In genomic region chr11:70020022-70020631, GRCm38 (mm10) we compare ENCODE assay signal across 8 mouse cellular contexts. TPM values are rescaled to one million over a fixed set of nuclear protein-coding genes. Genes with fewer than 3 reads are reported as not detected.
DNase-seq lines count a peak whose midpoint lies in the region; ATAC-seq and TF ChIP-seq lines count a peak whose summit lies in the region.

No protein-coding gene starts in this region.

- no peak overlapping the region for H3K4me3 ChIP-seq in kidney, postnatal 0 days (replicated peaks; ENCODE audit: low read depth, low read length)
- H3K4me3 ChIP-seq in forebrain, embryonic 15.5 days: peak overlapping the region; percentile 65
- peak overlapping the region; percentile 64; the same call in 1 of the 2 replicates for H3K4me3 ChIP-seq in liver, embryonic 13.5 days (replicated peaks)

- H3K4me1 ChIP-seq in kidney, postnatal 0 days (replicated peaks; ENCODE audit: insufficient read depth, low read length): peaks cover 27% of the 10 kb centered on the region
- peaks cover 70% of the 10 kb centered on the region for H3K4me1 ChIP-seq in forebrain, embryonic 15.5 days
- H3K4me1 ChIP-seq in liver, embryonic 13.5 days (replicated peaks): peaks cover 66% of the 10 kb centered on the region

- TF ChIP-seq CTCF in kidney, postnatal 0 days (IDR thresholded peaks at IDR 0.05; ENCODE audit: low read depth): no peak

- peak overlapping the region; percentile 92 for H3K4me2 ChIP-seq in kidney, postnatal 0 days (ENCODE audit: low read length)
- H3K4me2 ChIP-seq in forebrain, embryonic 15.5 days (replicated peaks): peak overlapping the region; percentile 63
- peak overlapping the region; percentile 80 for H3K4me2 ChIP-seq in liver, embryonic 13.5 days

- no peak for DNase-seq in kidney, postnatal 0 days (ENCODE audit: low spot score)
- no peak for DNase-seq in kidney, adult 18-20 months
- DNase-seq in NIH3T3 (ENCODE audit: low read depth): peak; percentile 61
- DNase-seq in liver, embryonic 13.5 days: no peak
- peak; percentile 65 for DNase-seq in thymus, postnatal 25 days
- no peak for DNase-seq in spleen, adult 18-20 months

- H3K36me3 ChIP-seq in kidney, postnatal 0 days (ENCODE audit: insufficient read depth, low read length): no peaks in the 10 kb centered on the region
- no peaks in the 10 kb centered on the region for H3K36me3 ChIP-seq in forebrain, embryonic 15.5 days
- no peaks in the 10 kb centered on the region for H3K36me3 ChIP-seq in liver, embryonic 13.5 days

- H3K27ac ChIP-seq in kidney, postnatal 0 days: peak overlapping the region; percentile 5; the same call in 1 of the 2 replicates
- H3K27ac ChIP-seq in forebrain, embryonic 15.5 days (replicated peaks): peak overlapping the region; percentile 96
- peak overlapping the region; percentile 65 for H3K27ac ChIP-seq in liver, embryonic 13.5 days

- H3K9me3 ChIP-seq in kidney, postnatal 0 days (replicated peaks; ENCODE audit: low read length): no peaks in the 10 kb centered on the region
- H3K9me3 ChIP-seq in forebrain, embryonic 15.5 days: no peaks in the 10 kb centered on the region
- H3K9me3 ChIP-seq in liver, embryonic 13.5 days (replicated peaks): no peaks in the 10 kb centered on the region

- 14% methylated on average over 7 of the region's 8 CpGs for WGBS in kidney, postnatal 0 days
- 8% methylated on average over 8 of the region's 8 CpGs for WGBS in forebrain, embryonic 15.5 days
- WGBS in liver, embryonic 13.5 days (ENCODE audit: insufficient replicate concordance): 20% methylated on average over 8 of the region's 8 CpGs

- no peak for ATAC-seq in kidney, postnatal 0 days (replicated peaks; ENCODE audit: low FRiP score, low read depth)
- no peak for ATAC-seq in forebrain, embryonic 15.5 days (replicated peaks)
- no peak for ATAC-seq in liver, embryonic 13.5 days (ENCODE audit: low read depth)
- ATAC-seq in inflammation-experienced regulatory T-cells, adult 6 months: no peak

- H3K9ac ChIP-seq in kidney, postnatal 0 days (ENCODE audit: low read depth, low read length): no peak overlapping the region
- H3K9ac ChIP-seq in forebrain, embryonic 15.5 days (replicated peaks): peak overlapping the region; percentile 82
- H3K9ac ChIP-seq in liver, embryonic 13.5 days: no peak overlapping the region

- H3K27me3 ChIP-seq in kidney, postnatal 0 days (ENCODE audit: insufficient read depth, low read length): no peaks in the 10 kb centered on the region
- no peaks in the 10 kb centered on the region for H3K27me3 ChIP-seq in forebrain, embryonic 15.5 days
- peaks cover 32% of the 10 kb centered on the region for H3K27me3 ChIP-seq in liver, embryonic 13.5 days

RNA-seq across cellular contexts. Expression of gene Dlg4, which starts 3.4 kb away (rescaled TPM):
- polyA plus RNA-seq in kidney, postnatal 0 days (2015; fragmentation: Nextera tagmentation; extraction: Ambion mirVana): 4.3 and 6.5 TPM in 2 replicates
- polyA plus RNA-seq in forebrain, embryonic 15.5 days (2015; fragmentation: Nextera tagmentation; extraction: Ambion mirVana): 27.8 and 29.8 TPM in 2 replicates
- polyA plus RNA-seq in liver, embryonic 13.5 days (2015; fragmentation: Nextera tagmentation; extraction: Ambion mirVana): 1.1 and 1.2 TPM in 2 replicates
- polyA plus RNA-seq in inflammation-experienced regulatory T-cells, adult 6 months (2017; shearing (Covaris generic)): 10 to 100 TPM in 2 of 3 experiments, 1 to 10 TPM in 1; 7.1 to 14.6 (median 11.2) TPM

RNA-seq across cellular contexts. Expression of gene Acadvl, which starts 4.9 kb away (rescaled TPM):
- 178 and 197 TPM in 2 replicates for polyA plus RNA-seq in kidney, postnatal 0 days (2015; fragmentation: Nextera tagmentation; extraction: Ambion mirVana)
- 57.0 and 60.7 TPM in 2 replicates for polyA plus RNA-seq in forebrain, embryonic 15.5 days (2015; fragmentation: Nextera tagmentation; extraction: Ambion mirVana)
- polyA plus RNA-seq in liver, embryonic 13.5 days (2015; fragmentation: Nextera tagmentation; extraction: Ambion mirVana): 83.7 and 87.2 TPM in 2 replicates
- 100 to 1,000 TPM; 110 to 132 (median 128) TPM for polyA plus RNA-seq in inflammation-experienced regulatory T-cells, adult 6 months (2017; shearing (Covaris generic))

RNA-seq across cellular contexts. Expression of gene Dvl2, which starts 19.7 kb away (rescaled TPM):
- 25.8 and 27.1 TPM in 2 replicates for polyA plus RNA-seq in kidney, postnatal 0 days (2015; fragmentation: Nextera tagmentation; extraction: Ambion mirVana)
- polyA plus RNA-seq in forebrain, embryonic 15.5 days (2015; fragmentation: Nextera tagmentation; extraction: Ambion mirVana): 35.3 and 37.5 TPM in 2 replicates
- 6.4 and 7.4 TPM in 2 replicates for polyA plus RNA-seq in liver, embryonic 13.5 days (2015; fragmentation: Nextera tagmentation; extraction: Ambion mirVana)
- polyA plus RNA-seq in inflammation-experienced regulatory T-cells, adult 6 months (2017; shearing (Covaris generic)): 1 to 10 TPM; 2.5 to 5.0 (median 4.9) TPM

RNA-seq across cellular contexts. Expression of gene Phf23, which starts 24.6 kb away (rescaled TPM):
- 61.9 and 62.6 TPM in 2 replicates for polyA plus RNA-seq in kidney, postnatal 0 days (2015; fragmentation: Nextera tagmentation; extraction: Ambion mirVana)
- 71.5 and 75.6 TPM in 2 replicates for polyA plus RNA-seq in forebrain, embryonic 15.5 days (2015; fragmentation: Nextera tagmentation; extraction: Ambion mirVana)
- polyA plus RNA-seq in liver, embryonic 13.5 days (2015; fragmentation: Nextera tagmentation; extraction: Ambion mirVana): 29.8 and 32.7 TPM in 2 replicates
- polyA plus RNA-seq in inflammation-experienced regulatory T-cells, adult 6 months (2017; shearing (Covaris generic)): 10 to 100 TPM; 32.7 to 38.3 (median 36.0) TPM

RNA-seq across cellular contexts. Expression of gene Gabarap, which starts 29.2 kb away (rescaled TPM):
- 626 TPM in 2 replicates for polyA plus RNA-seq in kidney, postnatal 0 days (2015; fragmentation: Nextera tagmentation; extraction: Ambion mirVana)
- polyA plus RNA-seq in forebrain, embryonic 15.5 days (2015; fragmentation: Nextera tagmentation; extraction: Ambion mirVana): 610 and 626 TPM in 2 replicates
- polyA plus RNA-seq in liver, embryonic 13.5 days (2015; fragmentation: Nextera tagmentation; extraction: Ambion mirVana): 259 and 294 TPM in 2 replicates
- polyA plus RNA-seq in inflammation-experienced regulatory T-cells, adult 6 months (2017; shearing (Covaris generic)): 100 to 1,000 TPM; 352 to 384 (median 366) TPM

Comparison
In these comparisons a context has a peak if more than half of its experiments do, and no peak if none do; other contexts are left out.
1. DNase-seq: peak in NIH3T3 (single experiment) and thymus, postnatal 25 days (single experiment); none in kidney, postnatal 0 days (single experiment), kidney, adult 18-20 months (single experiment), liver, embryonic 13.5 days (single experiment) and spleen, adult 18-20 months (0 of 2).
2. H3K27ac ChIP-seq: peak in every context shown above with its lines; median percentile 96 in forebrain, embryonic 15.5 days; 65 in liver, embryonic 13.5 days; 5 in kidney, postnatal 0 days.
3. Peak in every context shown above with its lines, with median percentiles within 50 percentile points of each other: H3K4me2 ChIP-seq.